Mouse (Mus musculus) G1E-ER4 (cell line): ENCODE measurements around the gene Cers3. TPM values are rescaled to one million over a fixed set of nuclear protein-coding genes. Genes with fewer than 3 reads are reported as not detected.

Source experiments
- GATA1 ChIP-seq: IDR thresholded peaks from one replicate; pipeline ENCODE4 v1.8.0; 2012; ENCODE audit warnings: low read length, inconsistent platforms
- polyA plus RNA-seq: library from polyadenylated mRNA; stranded (reverse); fragments of >175 nt; gene quantifications from 2 replicates; pipeline ENCODE4 v1.2.3, GENCODE M21; 2012

Cers3 gene
- polyA plus RNA-seq, 1 experiment: 0.08 TPM

DNA sequence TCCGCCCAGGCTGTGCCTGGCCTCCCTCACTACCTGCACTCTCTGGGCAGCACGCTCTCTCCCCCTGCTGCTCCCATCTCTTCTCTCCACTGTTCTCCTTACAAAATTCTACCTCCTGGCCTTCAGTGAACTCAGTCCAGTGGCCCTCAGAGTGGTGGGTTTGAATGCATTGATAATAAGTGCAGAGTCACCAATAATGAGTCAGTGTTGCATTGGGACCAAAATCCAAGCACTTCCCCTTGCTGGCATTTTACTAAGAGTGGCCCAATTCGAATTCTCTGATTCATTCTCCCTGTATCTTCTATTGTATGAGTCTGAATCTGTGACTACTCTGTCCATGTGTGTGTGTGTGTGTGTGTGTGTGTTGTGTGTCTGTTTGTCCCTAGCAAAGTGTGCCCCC is 63.5 kb downstream of the Cers3 start:
- TF ChIP-seq GATA1: no peak

DNA sequence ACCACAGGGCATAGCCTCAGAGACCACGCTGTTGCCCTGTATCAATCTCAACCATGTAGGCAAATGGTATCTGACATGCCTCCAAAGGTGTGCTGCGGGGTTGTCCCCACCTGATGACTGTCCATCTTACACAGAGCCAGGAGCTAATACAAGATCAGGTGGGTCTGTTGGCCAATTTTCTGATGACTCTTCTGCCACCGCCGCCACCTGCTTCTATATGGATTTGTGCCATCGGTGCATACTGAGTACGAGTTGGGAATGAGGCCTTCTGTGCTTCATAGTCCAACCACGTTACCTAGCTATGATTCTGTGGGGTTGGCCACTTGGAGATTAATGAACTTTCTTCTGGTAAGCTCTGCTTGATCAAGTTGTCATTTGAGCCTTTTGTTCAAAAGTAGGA is 67.1 kb downstream of the Cers3 start:
- no peak for TF ChIP-seq GATA1

DNA sequence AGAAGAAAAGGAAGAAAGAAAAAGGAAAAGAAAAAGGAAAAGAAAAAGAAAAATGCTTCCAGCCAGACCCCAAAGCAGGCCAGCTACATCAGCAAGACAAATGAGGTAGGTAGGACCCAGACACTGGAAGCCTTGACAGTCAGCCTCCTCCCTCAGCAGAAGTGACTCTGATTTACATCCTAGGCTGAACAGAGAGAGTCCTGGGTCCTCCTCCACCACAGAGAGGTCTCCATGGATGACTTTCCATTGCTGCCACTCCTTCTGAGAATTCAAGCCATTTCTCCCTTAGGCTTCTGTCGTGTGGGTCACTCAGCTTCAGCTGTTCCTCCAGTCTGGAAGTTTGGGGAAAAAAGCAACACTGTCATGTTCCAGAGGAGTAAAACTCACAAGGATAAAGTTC is 68.0 kb downstream of the Cers3 start:
- no peak for TF ChIP-seq GATA1

DNA sequence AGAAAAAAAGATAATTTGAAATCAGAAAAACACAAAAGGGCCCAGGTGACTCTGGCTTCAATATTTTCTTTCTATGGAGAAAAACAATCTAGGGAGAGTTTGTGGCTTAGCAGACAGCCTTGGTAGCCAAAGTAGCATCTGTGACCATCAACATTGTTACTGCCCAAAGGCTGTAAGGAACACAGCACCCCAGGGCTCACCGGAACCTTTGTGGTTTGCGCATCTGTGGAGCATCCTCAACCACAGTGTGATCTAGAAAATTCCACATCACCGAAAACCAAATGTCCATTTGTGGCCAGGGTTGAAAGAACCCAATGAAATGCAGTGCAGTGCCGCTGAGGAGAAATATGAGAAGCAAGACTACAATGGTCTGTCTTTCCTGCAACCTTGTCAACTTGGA is 69.0 kb downstream of the Cers3 start:
- TF ChIP-seq GATA1: no peak

DNA sequence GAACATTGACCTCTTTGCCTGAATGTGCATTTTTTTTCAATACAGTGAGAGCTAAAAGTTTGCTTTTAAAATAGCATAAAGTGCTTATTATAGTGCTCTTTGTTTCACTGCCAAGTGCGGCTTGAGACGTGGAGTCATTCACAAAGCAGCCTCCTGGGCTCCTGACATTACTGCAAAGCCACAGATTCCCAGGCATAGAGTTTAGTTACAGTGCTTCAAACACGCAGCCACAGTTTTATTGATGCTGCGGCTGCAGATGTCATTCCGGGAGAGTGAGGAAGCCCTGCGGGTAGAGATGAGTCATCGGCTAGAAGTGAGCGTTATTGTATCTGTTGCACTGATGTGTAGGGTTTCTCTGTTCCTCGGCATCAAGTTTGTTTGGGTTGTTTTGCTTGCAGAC is 69.4 kb downstream of the Cers3 start:
- no peak for TF ChIP-seq GATA1

DNA sequence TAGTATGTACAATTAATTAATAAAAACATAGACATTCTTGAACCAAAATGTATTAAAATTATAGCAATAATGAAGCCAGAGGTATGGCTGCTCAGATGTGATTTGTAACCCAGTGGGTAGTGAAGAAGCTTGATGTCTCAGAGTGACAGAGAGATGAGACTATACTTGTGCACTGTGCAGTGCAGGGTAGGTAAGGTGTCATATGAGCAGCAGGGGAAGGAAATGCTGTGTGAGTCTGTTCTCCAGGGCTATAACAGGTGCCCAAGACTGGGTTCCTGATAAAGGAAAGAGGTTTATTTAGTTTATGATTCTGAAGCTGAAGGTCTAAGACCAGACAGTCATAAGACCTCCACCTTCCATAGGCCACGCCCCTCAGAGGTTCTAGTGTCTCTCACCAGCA is 69.9 kb downstream of the Cers3 start:
- no peak for TF ChIP-seq GATA1

DNA sequence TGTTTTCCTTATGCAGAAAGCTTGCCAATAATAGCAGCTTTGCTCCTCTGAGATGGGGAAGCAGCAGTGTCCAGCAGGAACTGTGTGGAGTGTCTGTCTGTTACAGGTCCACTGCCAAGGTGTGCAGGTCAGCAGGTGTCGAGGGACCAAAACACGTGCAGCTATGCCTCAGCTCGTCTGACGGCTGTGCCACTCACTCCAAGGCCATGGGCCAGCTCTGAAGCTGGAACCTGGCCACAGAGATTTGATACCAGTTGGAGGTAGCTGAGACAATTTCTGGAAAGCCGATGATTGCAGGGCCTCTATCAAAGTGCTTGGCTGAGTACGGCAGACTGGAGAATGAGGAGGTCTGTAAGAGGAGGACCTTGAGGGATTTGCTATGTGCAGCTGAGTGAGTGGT is 72.2 kb downstream of the Cers3 start:
- TF ChIP-seq GATA1: no peak

DNA sequence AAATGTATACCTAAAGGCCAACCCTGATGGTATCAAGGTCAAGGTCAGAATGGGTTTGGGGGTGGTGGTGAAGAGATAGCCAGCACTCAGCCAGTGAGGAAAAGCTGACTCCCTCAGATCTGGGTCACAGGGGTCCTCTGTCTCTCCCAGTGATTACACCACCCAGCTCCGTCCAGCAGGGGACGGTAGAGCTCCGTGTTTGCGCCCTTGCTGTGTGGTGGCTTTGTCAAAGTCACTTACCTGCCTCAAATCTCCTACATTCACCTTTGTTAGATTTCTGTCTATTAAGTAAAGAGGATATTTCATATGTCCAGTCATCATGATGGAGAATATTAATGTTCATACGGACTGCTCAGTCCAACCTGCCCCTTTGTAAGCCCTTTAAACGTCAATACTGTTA is 76.7 kb downstream of the Cers3 start:
- TF ChIP-seq GATA1: no peak

DNA sequence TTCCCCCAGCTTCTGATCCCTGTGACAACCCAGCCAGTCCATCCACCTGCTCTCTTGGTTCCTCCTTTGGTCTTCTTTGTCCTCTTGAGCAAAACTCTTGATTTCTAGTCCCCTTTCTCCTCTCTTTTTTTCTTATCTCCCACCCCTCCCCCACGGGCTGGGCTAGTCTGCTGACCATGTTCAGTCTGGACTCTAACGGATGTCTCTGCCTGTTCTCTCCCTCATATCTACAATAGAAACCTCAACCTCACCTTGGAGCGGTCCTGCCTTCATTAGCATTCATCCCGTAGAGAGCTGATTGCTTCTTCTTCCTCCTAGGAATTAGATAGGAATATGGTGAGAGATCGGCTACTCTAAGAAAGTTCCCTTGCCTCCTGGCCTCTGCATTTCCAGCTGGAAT is 87.5 kb downstream of the Cers3 start:
- TF ChIP-seq GATA1: no peak

DNA sequence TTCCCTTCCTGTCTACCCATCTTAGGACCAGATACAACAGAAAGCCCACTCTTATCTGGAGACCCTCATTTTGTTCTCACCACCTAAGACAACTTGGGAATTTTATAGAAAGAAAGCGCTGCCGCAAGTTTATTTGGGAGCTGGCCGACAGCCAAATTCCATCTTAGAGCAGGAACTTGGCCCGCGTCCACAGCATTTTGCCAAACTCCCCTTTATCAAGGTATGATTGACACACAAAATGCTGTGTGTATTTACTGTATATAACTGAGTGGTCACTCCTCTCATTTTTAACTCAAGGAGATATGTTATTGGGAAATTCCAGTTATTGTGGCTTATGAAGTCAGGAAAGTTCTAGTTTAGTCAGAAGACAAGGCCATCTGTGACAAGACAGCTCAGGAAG is 88.0 kb downstream of the Cers3 start:
- TF ChIP-seq GATA1: no peak

DNA sequence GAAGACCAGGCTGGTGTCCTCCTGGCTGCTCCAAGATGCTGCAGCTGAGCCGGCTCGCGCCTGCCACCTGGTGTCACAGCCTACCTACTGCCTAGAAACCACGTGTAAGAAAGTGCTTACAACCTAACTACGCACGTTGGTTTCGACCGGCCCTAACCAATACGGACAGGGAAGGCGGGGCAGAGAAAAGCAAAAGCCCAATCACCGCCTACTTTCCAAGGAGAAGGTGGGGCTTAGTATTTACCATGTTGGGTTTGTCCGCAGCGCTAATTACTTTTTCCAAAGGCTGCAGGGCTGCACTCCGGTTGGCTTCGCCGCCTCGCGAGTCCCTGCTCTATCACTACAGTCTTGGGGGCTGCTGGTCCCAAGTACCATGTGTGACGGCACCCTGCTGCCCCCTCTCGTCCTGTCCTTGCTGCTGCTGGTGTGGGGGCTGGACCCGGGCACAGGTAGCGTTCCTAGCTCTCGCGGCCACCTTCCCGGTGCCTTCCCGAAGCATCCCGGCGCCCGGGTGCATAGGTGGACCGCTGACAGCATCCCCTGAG is 96.2 kb downstream of the Cers3 start, which contains the start of gene Adamts17:
Gene Adamts17 (plus strand): TSS at position 273 of the 545 bp plus-strand sequence.
- TF ChIP-seq GATA1: no peak

DNA sequence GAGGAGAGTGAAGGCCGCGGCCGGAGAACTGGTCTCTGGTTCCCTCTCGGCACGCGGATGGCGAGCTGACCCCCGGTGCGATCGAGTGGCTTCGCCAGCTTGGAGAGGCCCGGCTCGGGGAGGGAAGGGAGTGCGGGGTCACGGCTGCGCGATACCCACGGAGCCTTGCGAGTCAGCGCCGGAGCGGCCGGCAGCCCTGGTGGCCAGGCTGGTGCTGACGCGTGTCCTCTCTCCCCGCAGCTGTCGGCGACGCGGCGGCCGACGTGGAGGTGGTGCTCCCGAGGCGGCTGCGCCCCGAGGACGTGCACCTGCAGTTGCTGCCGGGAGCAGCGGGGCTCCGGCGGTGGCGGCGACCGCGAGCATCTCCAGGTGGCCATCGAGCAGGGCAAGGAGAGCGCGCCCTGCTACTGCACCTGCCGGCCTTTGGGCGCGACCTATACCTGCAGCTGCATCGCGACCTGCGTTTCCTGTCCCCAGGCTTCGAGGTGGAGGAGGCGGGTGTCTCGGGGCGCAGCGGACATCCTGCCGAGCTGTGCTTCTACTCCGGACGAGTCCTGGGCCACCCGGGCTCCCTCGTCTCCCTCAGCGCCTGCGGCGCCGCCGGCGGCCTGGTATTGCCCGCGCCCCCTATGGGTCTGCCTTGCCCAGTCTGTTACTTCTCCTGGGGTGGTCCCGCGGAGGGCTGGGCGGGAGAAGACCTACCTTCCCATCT is 96.9 kb downstream of the Cers3 start:
- no peak for TF ChIP-seq GATA1

DNA sequence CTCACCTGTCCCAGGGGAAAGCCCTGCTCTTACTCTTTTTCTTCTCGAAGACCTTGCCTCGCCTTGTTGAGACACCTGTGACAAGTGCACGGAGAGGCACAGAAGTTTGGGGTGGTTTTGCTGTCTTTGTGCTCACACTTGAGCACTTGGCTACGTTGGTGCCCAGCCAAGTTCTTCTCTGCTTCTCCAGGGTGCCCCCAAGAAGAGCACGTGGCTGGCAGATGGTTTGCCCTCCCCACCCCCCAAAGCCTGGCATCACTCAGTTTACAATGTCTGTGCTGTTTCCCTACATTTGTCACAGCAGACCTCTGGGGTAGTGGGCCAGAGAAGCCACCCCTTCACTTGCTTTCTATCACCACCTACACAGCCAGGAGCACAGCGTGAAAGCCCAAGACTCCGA is 97.9 kb downstream of the Cers3 start:
- TF ChIP-seq GATA1: no peak

DNA sequence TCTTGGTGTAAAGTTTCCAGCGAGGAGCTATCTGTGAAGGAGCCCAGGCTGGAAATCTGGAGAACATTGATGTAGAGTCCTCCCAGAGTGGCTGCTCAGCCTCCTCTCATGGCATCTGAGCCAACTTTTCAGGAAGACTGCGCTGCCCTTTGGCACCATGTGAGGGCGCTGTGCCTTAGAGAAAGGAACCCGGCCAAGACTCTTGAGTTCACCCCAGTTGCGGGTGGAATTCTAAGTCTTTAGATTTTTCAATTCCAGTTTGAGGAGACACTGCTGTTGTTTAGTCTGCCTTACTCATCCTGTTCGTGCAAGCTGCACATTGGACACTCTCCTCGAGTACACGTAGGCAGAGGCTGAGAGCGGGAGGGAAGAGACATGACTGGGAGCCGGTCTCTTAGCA is 98.7 kb downstream of the Cers3 start:
- no peak for TF ChIP-seq GATA1

DNA sequence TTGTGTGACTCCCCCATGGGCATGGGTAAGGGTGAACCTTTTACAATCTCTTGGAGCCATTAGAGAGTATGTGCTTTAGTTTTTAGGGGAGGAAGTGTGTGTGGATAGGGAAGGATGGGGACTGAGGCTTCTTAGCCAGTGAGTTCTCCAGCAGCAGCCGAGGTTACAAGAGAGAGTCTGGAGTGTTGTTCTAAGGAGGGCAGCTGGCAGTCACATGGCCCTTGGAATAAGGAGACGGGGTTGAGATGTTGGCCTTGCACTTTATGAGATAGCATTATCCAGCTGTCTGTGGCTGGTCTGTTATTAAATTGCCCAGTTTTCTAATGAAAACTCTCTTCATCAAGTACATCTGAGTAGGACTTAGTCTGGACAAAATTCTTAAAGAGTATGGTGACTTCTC is 100.5 kb downstream of the Cers3 start:
- no peak for TF ChIP-seq GATA1

DNA sequence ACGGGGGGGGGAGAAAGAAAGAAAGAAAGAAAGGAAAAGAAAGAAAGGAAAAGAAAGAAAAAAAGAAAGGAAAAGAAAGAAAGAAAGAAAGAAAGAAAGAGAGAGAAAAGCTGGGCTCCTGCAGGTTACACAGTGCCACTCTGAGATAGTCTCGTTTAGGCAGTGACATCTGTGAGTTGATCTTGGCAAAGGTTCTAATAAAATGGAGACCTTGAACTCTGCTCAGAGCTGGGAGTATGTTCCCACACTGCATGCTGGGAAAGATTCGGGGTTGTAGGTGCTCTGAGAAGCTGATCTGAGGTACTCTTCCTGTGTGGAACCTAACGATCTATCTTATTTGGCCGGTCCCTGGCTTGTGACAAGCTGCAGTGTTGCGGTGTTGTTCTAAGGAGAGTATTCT is 103.3 kb downstream of the Cers3 start:
- TF ChIP-seq GATA1: no peak

DNA sequence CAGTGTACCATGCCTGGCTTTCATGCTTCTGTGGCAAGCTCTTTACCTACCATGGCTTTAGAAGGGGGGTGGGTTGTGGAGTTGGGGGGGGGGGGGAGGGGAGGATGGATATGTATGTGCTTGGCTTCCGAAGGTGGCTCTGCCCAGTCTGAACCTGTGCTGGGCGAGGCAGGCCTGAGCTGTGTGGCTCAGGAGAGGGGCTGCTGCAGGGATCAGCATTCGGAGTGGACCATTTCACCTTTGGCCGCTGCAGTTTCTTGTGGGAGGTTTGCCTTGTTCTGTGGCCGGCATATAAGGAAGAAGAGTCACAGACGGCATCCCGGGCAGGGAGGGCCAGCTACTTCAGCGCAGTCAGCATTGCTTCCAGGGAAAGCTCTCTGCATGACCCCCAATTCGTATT is 104.0 kb downstream of the Cers3 start:
- TF ChIP-seq GATA1: no peak

DNA sequence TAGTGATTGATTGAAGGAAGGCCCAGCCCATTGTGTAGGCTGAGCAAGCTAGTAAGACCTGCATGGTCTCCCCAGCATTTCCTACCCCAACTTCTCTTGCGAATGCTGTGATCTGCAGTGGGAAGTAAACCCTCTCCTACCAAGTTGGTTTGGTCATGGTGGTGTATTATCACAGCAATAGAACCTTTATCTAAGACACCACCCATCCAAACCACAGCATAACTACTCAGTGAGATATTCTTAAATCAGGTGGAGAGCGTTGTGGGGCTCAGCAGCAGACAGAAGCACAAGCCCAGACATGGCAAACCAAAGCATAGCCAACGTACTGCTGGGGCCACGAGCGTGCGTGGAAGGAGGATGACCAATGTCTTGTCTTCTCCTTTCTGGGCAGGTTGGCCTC is 106.0 kb downstream of the Cers3 start:
- no peak for TF ChIP-seq GATA1
